Mouse (Mus musculus): ENCODE data around the gene Rac2.

DNA sequence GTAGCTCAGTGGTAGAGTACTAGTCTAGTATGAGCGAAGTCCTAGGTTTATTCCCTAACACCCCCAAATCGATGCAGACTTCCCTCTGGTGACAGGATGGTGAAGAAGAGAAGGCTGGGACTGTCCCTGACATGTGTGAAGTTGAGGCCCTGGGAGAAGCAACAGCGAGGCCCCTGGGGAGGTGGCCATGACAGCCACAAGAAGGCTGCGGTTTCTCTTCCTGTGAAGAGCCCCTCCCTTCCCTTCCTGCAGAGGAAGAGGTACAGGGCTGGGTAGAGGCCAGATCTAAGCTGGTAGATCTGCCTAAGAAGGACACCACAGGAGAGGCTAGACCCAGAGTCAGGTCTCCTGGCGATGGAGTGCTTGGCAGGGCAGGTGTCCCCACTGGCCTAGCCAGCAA is 8.6 kb downstream of the Rac2 start:
- TF ChIP-seq CTCF (IDR thresholded peaks at IDR 0.05; ENCODE audit: insufficient read depth, low read depth, low read length), result no peak
- no peak for TF ChIP-seq POLR2A (IDR thresholded peaks at IDR 0.05; ENCODE audit: insufficient read depth, low read depth, low read length)
